Mouse (Mus musculus): ENCODE data around the gene Gm382. TPM values are rescaled to one million over a fixed set of nuclear protein-coding genes. Genes with fewer than 3 reads are reported as not detected.

Gene Gm382
- total RNA-seq (2021), result not detected
- long read RNA-seq, result 0 reads

GRCm38 (mm10) chrX:127039672-127040071, at the start of gene Gm382:
Gene Gm382 (plus strand): TSS chrX:127039972.
- DNase-seq (ENCODE audit: low spot score in 2 of 2), result no peak

- no peak for DNase-seq (ENCODE audit: low spot score in 2 of 2)
These were observed 30.4 kb downstream of the Gm382 start for GRCm38 (mm10) chrX:127070179-127070578.

DNA sequence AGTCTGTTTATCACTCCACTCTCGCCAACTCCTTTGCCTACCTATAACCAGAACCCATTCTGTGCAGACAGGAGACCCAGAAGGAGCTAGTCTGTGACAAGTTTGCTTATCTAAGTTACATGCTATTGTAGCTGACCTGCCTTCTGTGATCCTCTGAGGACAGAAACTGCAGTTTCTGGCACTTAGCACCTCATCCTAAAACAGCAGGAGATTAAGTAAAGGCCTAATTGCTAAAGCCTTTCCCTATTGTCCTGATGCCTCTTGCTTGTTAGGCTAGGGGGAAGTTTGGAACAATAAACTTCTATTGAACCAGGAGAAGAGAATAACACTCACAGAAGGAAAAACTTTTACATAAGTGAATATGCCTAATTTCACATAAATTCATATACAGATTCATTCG, 51.5 kb downstream of the Gm382 start:
- DNase-seq (ENCODE audit: low spot score in 2 of 2), result no peak

- no peak for DNase-seq (ENCODE audit: low spot score in 2 of 2)
These were observed 53.3 kb downstream of the Gm382 start for GRCm38 (mm10) chrX:127093036-127093435.

DNA sequence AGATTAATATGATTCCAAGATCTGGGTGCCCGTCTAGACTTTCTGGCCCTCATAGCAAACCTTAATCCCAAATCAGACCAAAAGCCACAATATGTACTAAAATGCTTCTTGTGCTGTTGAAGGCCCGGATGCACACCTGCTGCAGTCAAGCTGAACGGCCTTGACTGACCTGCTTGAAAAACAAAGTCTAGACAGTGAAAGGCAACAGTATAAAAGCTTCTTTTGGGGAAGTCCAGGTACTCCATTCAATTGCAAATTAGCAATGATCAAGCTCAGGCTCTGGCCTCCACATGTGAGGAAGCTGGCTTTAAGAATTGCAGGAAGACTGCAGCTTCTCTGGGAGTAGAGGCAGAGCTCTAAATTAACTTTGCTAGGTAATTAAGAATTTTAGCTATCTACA, 54.2 kb downstream of the Gm382 start:
- no peak for DNase-seq (ENCODE audit: low spot score in 2 of 2)

DNA sequence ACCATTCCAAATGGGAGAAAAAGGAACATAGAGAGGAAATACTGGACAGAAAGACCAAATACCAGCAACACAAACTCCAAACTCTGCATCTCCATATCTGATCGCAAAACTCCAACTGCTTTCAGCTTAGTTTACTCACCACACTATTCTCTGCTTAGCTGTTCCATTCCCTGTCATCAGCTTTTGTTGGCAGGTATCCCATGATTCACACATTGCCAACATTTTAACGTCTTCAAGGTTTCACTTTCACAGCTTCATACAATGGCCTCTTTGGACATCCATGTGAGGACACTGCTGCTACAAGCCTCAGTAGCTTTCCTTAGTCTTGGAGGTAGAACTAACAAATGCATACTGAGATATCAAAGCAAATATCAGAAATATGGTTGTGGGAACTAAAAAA, 64.6 kb downstream of the Gm382 start:
- DNase-seq (ENCODE audit: low spot score in 2 of 2), result no peak

Other genes starting within 250 kb of the Gm382 start
- gene 4932411N23Rik, start 224.1 kb upstream of the Gm382 start, total RNA-seq (2021), result not detected

All from layer of hippocampus, adult 18-20 months (tissue).